Mouse (Mus musculus) small intestine, adult 2 months (tissue): ENCODE results near the gene Adig.

ENCODE experiments used
- CTCF ChIP-seq: fragments of 200-500 bp; IDR thresholded peaks from 2 replicates; pipeline ENCODE4 v1.5.1; 2012; ENCODE audit warnings: low read depth, mild to moderate bottlenecking, control low read depth, inconsistent platforms, low read length, moderate library complexity, mixed read lengths; ENCODE audit not compliant: insufficient replicate concordance, insufficient read length; ENCODE audit errors: extremely low read depth
- POLR2A ChIP-seq: fragments of 200-500 bp; IDR thresholded peaks from 2 replicates; pipeline ENCODE4 v1.6.1; 2012; ENCODE audit warnings: low read depth, mild to moderate bottlenecking, control low read depth, inconsistent platforms, low read length, moderate library complexity

GRCm38 (mm10) chr2:158457610-158458009 is 44.8 kb upstream of the Adig start:
- no peak for TF ChIP-seq CTCF
- TF ChIP-seq POLR2A, result no peak
